Mouse (Mus musculus): ENCODE data around the gene Rab1b.

- TF ChIP-seq CTCF (IDR thresholded peaks at IDR 0.05; ENCODE audit: borderline replicate concordance, control insufficient read depth, extremely low read depth, insufficient read depth, low read length, poor library complexity): no peak
- TF ChIP-seq POLR2A (IDR thresholded peaks at IDR 0.05; ENCODE audit: control insufficient read depth, extremely low read depth, insufficient read depth, low read length, poor library complexity): no peak
These were observed 33.8 kb downstream of the Rab1b start for GRCm38 (mm10) chr19:5073028-5073427.
